Mouse (Mus musculus): ENCODE measurements around the gene Atp2b4. TPM values are rescaled to one million over a fixed set of nuclear protein-coding genes. Genes with fewer than 3 reads are reported as not detected.
A peak's percentile ranks its signal among the peaks of the same experiment; 100 is the strongest.

The Atp2b4 gene
- polyA plus RNA-seq, 1 experiment = 4.9 TPM

- Histone ChIP-seq H3K4me1 (ENCODE audit: control insufficient read depth, insufficient read depth, low read length) (no peaks in the 10 kb centered on the region), H3K36me3 (ENCODE audit: control insufficient read depth, insufficient read depth, low read length) (no peaks in the 10 kb centered on the region), H3K27me3 (replicated peaks; ENCODE audit: control insufficient read depth, insufficient read depth, low read length) (no peaks in the 10 kb centered on the region), H3K4me3 (ENCODE audit: insufficient read depth, low read depth, low read length) (no peak overlapping the region), H3K27ac (ENCODE audit: insufficient read depth, low read depth, low read length) (no peak overlapping the region)
- DNase-seq = no peak
- WGBS = 79% methylated on average over 12 of the region's 12 CpGs
- TF ChIP-seq POLR2A (IDR thresholded peaks at IDR 0.05; ENCODE audit: low read depth, low read length) (no peak), CTCF (conservative IDR thresholded peaks at IDR 0.05; ENCODE audit: insufficient read depth, insufficient read length, low read depth, low read length) (no peak)
Measured at GRCm38 (mm10) chr1:133815747-133816491, 15.1 kb upstream of the Atp2b4 start.

GRCm38 (mm10) chr1:133809376-133809775 is 8.5 kb upstream of the Atp2b4 start:
- DNase-seq = peak; percentile 52
- H3K27ac ChIP-seq (ENCODE audit: insufficient read depth, low read depth, low read length) = no peak overlapping the region
- H3K4me3 ChIP-seq (ENCODE audit: insufficient read depth, low read depth, low read length) = no peak overlapping the region
- 40% methylated on average over 5 of the region's 5 CpGs for WGBS
- H3K36me3 ChIP-seq (ENCODE audit: control insufficient read depth, insufficient read depth, low read length) = no peaks in the 10 kb centered on the region
- no peaks in the 10 kb centered on the region for H3K4me1 ChIP-seq (ENCODE audit: control insufficient read depth, insufficient read depth, low read length)
- TF ChIP-seq POLR2A (IDR thresholded peaks at IDR 0.05; ENCODE audit: low read depth, low read length) (no peak), CTCF (conservative IDR thresholded peaks at IDR 0.05; ENCODE audit: insufficient read depth, insufficient read length, low read depth, low read length) (no peak)
- H3K27me3 ChIP-seq (replicated peaks; ENCODE audit: control insufficient read depth, insufficient read depth, low read length) = no peaks in the 10 kb centered on the region

- TF ChIP-seq CTCF (conservative IDR thresholded peaks at IDR 0.05; ENCODE audit: insufficient read depth, insufficient read length, low read depth, low read length) (no peak), POLR2A (IDR thresholded peaks at IDR 0.05; ENCODE audit: low read depth, low read length) (no peak)
Measured at GRCm38 (mm10) chr1:133808020-133808419, 7.2 kb upstream of the Atp2b4 start.

GRCm38 (mm10) chr1:133801743-133802142 is 902 bp upstream of the Atp2b4 start:
- no peak overlapping the region for H3K4me3 ChIP-seq (ENCODE audit: insufficient read depth, low read depth, low read length)
- DNase-seq = no peak
- H3K4me1 ChIP-seq (ENCODE audit: control insufficient read depth, insufficient read depth, low read length) = peaks cover 6% of the 10 kb centered on the region
- WGBS = 66% methylated on average over 5 of the region's 5 CpGs
- H3K27ac ChIP-seq (ENCODE audit: insufficient read depth, low read depth, low read length) = no peak overlapping the region
- no peaks in the 10 kb centered on the region for H3K36me3 ChIP-seq (ENCODE audit: control insufficient read depth, insufficient read depth, low read length)
- no peak for TF ChIP-seq POLR2A (IDR thresholded peaks at IDR 0.05; ENCODE audit: low read depth, low read length)
- no peaks in the 10 kb centered on the region; the same call in 1 of the 2 replicates for H3K27me3 ChIP-seq (replicated peaks; ENCODE audit: control insufficient read depth, insufficient read depth, low read length)

More at GRCm38 (mm10) chr1:133808020-133808419, 7.2 kb upstream of the Atp2b4 start:
- DNase-seq = no peak
- Histone ChIP-seq H3K4me3 (ENCODE audit: insufficient read depth, low read depth, low read length) (no peak overlapping the region), H3K27ac (ENCODE audit: insufficient read depth, low read depth, low read length) (no peak overlapping the region), H3K4me1 (ENCODE audit: control insufficient read depth, insufficient read depth, low read length) (no peaks in the 10 kb centered on the region), H3K27me3 (replicated peaks; ENCODE audit: control insufficient read depth, insufficient read depth, low read length) (no peaks in the 10 kb centered on the region), H3K36me3 (ENCODE audit: control insufficient read depth, insufficient read depth, low read length) (no peaks in the 10 kb centered on the region)
- WGBS = 80% methylated on average over 8 of the region's 8 CpGs

GRCm38 (mm10) chr1:133800512-133800911 is 329 bp downstream of the Atp2b4 start:
- Histone ChIP-seq H3K36me3 (ENCODE audit: control insufficient read depth, insufficient read depth, low read length) (no peaks in the 10 kb centered on the region), H3K4me1 (ENCODE audit: control insufficient read depth, insufficient read depth, low read length) (peaks cover 6% of the 10 kb centered on the region), H3K27ac (ENCODE audit: insufficient read depth, low read depth, low read length) (no peak overlapping the region), H3K27me3 (replicated peaks; ENCODE audit: control insufficient read depth, insufficient read depth, low read length) (no peaks in the 10 kb centered on the region; the same call in 1 of the 2 replicates), H3K4me3 (ENCODE audit: insufficient read depth, low read depth, low read length) (peak overlapping the region; percentile 82)
- TF ChIP-seq CTCF (conservative IDR thresholded peaks at IDR 0.05; ENCODE audit: insufficient read depth, insufficient read length, low read depth, low read length) (no peak), POLR2A (IDR thresholded peaks at IDR 0.05; ENCODE audit: low read depth, low read length) (no peak)
- WGBS = under 1% methylated on average over 16 of the region's 16 CpGs
- DNase-seq = peak; percentile 5

- H3K4me1 ChIP-seq (ENCODE audit: control insufficient read depth, insufficient read depth, low read length) = peaks cover 6% of the 10 kb centered on the region
- TF ChIP-seq CTCF (conservative IDR thresholded peaks at IDR 0.05; ENCODE audit: insufficient read depth, insufficient read length, low read depth, low read length) (no peak), POLR2A (IDR thresholded peaks at IDR 0.05; ENCODE audit: low read depth, low read length) (no peak)
- peak overlapping the region; percentile 82 for H3K4me3 ChIP-seq (ENCODE audit: insufficient read depth, low read depth, low read length)
- H3K36me3 ChIP-seq (ENCODE audit: control insufficient read depth, insufficient read depth, low read length) = no peaks in the 10 kb centered on the region
- no peaks in the 10 kb centered on the region; the same call in 1 of the 2 replicates for H3K27me3 ChIP-seq (replicated peaks; ENCODE audit: control insufficient read depth, insufficient read depth, low read length)
- peak; percentile 17 for DNase-seq
- 11% methylated on average over 20 of the region's 21 CpGs for WGBS
- H3K27ac ChIP-seq (ENCODE audit: insufficient read depth, low read depth, low read length) = no peak overlapping the region
Measured at GRCm38 (mm10) chr1:133799686-133800445, 975 bp downstream of the Atp2b4 start.

- no peaks in the 10 kb centered on the region for H3K36me3 ChIP-seq (ENCODE audit: control insufficient read depth, insufficient read depth, low read length)
- 86% methylated on average over 1 of the region's 1 CpGs for WGBS
- H3K27ac ChIP-seq (ENCODE audit: insufficient read depth, low read depth, low read length) = no peak overlapping the region
- peaks cover 6% of the 10 kb centered on the region for H3K4me1 ChIP-seq (ENCODE audit: control insufficient read depth, insufficient read depth, low read length)
- TF ChIP-seq POLR2A (IDR thresholded peaks at IDR 0.05; ENCODE audit: low read depth, low read length) (no peak), CTCF (conservative IDR thresholded peaks at IDR 0.05; ENCODE audit: insufficient read depth, insufficient read length, low read depth, low read length) (no peak)
- no peaks in the 10 kb centered on the region; the same call in 1 of the 2 replicates for H3K27me3 ChIP-seq (replicated peaks; ENCODE audit: control insufficient read depth, insufficient read depth, low read length)
- peak overlapping the region; percentile 82; the same call in 1 of the 2 replicates for H3K4me3 ChIP-seq (ENCODE audit: insufficient read depth, low read depth, low read length)
- DNase-seq = no peak
Measured at GRCm38 (mm10) chr1:133798821-133799415, 1.9 kb downstream of the Atp2b4 start.

Measured in kidney, adult 2 months (tissue).